Mouse (Mus musculus) megakaryocyte, embryonic 14.5 days (primary cell): Measurements from ENCODE around the gene Nr2c2ap.

Experiments
- FLI1 ChIP-seq: IDR thresholded peaks from 2 replicates; pipeline ENCODE4 v1.6.1; 2012; ENCODE audit warnings: low read length, inconsistent platforms, mixed read lengths
- GATA1 ChIP-seq: IDR thresholded peaks from 3 replicates; pipeline ENCODE4 v1.6.1; 2012; ENCODE audit warnings: mixed read lengths, low read length, inconsistent platforms, borderline replicate concordance

DNA sequence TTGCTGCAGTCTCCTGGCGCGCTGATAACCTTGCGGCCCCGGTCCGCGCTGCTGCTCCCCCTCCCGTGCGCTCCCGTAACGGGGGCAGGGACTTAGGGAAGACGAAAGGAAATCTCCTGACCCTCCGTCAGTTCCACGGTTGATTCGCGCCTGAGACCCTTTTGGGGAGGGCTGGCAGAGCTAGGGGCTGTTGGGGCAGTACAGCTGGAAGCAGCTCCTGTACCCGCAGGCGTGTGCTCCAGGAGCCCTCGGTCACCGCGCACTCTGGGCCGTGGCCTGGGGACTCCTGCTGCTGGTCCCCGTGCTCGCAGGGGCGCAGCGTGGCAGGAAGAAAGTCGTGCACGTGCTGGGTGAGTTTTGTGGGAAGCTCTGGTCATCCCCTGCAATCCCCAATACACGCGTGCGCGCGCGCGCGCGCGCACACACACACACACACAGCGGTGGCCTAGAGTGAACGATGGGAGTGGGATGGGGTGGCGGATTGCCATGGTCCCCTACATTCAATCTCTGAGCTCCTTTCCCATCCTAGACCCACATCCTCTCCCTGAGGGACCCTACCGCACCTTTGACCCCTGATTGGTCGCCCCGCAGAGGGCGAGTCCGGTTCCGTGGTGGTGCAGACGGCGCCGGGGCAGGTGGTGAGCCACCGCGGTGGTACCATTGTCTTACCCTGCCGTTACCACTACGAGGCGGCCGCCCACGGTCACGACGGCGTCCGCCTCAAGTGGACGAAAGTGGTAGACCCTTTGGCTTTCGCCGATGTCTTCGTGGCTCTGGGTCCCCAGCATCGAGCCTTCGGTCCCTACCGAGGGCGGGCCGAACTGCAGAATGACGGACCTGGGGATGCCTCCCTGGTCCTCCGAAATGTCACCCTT lies 46.7 kb upstream of the Nr2c2ap start:
- TF ChIP-seq GATA1 (no peak), FLI1 (no peak)
